Mouse (Mus musculus) spleen, adult 12 weeks (tissue): ENCODE results near the gene Trpm5.
A peak's percentile ranks its signal among the peaks of the same experiment; 100 is the strongest.

Experiments used
- DNase-seq: peaks from one replicate; pipeline ENCODE4 v3.0.0; 2022; ENCODE audit warnings: low spot score

The Trpm5 gene

DNA sequence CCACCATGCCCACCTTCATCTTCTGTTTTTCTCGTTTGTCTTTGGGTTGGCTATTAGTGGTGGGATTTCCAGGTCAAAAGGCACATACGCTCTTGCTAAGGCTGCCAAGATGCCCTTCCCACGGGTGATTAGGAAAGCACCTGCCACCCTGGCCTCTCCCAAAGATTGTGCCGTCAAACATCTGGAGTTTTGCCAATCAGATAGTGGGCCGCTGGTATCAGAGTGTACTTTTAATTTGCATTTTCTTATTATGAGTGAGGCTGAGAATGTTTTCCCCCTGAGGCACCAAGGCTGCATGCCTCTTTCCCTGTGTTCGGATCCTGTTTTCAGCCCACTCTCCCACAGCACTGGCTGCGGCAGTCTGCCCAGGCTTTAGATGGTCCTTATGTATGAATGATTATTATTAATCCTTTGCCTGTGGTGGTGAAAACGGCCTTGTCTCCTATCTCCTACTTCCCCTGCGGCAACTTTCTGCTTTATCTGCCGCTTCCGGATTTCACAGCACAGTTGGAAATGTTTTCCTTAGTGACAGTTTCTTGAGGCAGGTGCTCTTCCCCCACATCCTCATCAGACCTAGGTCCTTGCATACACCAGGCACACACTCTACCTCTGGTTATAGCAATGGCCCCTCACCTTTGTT, 10.9 kb upstream of the Trpm5 start:
- no peak for DNase-seq

DNA sequence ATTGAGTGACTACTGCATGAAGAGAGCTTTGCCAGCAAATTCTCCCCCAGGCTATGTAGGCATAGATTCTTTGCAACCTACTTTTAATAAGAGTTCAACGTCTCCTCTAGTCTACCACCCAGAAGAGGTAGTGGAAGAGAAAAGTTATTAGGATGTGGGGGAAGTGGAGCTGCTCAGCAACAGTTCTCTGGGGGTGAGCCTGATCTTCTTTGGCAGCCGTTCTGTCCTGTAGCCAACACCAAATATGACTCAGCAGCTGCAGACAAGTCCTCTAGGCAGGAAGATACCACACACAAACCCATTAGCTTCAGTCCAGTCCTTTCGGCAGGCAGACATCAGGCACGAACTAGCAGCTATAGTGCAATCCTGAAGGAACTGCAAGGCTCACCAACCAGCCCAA, 6.3 kb upstream of the Trpm5 start:
- DNase-seq: no peak

DNA sequence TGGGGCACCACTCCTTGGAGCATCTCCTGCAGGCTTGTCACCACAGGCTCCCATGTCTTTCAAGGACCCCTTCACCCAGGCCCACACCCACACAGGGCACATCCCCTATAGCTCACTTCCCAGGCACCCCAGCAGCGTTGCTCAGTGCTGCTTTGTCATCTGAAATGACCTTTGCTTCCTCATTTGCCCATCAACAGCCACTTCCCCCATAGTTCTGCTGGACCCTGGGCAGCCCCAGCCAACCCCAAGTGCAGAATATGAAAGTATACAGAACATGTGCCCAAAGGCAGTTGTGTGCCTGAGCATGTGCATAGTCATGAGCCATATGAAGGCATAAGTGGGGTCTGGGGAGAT, 1.1 kb upstream of the Trpm5 start:
- no peak for DNase-seq

DNA sequence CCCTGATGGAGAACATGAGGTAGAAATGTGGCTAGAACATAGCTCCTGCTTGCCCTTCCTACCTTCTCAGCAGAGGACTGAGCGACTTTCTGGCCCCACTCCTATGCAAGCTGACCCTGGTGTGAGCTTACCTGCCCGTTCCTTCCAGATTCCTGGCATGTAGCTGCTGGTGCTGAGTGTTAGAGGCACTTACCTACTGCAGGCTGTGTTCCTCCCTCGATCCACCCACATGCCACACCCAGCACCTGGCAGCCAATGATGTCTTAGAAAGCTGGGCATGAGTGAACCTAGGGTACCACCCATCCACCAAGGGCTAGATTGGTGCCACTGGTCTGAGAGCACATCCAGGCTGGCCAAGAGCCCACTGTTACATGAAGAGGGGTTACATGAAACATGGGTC, 595 bp downstream of the Trpm5 start:
- DNase-seq: no peak

DNA sequence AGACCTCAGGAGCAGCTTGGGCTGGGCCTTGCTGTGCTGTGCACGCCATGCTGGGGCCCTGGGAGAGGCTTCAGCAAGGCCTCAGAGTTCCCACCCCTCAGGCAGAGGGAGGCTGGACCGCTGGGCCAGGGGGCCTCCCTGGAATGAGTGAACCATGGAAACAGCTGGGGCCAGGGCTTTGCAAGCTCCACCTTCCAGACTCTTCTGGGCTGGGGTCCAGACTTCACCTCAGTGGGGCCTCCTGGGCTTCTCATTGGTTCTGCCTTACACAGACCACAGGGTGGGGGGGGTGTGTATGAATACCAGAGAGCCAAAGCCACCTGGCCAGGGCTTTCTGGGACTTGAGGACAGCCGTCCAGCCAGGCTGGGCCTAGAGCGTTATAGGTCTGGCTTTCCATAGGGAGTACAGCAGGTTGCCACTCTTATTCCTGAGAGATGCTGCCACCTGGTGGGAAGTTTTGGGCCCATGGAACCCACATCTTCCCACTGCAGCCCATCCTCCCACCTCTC, 7.3 kb downstream of the Trpm5 start:
- DNase-seq: no peak

DNA sequence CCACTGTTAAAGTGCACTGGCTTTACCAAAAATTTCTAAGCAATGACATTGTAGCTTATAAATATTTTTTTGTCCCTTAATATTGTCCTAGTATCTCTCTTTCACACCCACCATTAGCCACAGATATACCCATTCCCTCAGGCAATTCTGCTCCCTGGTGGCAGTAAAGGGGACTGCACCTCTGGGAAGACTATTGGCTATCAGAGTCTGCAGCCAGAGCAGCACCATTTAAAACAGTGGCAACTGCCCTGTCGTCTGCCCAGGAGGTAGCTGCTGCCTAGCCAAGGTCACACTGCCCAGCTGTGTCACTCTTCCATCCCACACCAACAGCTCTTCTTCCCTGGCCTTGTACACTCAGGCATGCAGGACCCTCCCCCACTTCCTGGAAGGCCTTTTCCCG, 8.1 kb downstream of the Trpm5 start:
- peak; percentile 54 for DNase-seq

DNA sequence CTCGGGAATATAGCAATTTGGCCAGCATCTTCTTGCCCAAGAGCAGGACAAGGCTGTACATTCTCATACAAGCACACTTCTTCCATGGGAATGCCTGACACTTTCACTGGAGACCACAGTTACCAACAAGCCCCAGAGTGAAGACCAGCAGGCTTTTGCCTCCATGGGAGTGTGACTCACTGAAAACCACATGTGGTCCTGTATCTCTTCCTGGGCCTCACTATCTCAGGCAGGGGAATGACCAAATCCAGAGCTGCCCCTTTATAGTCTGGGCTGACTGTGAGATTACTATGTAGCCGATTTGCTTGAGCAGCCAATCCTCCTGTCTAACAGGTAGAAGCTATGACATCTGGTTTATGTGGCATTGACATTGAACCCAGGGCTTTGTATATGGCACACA, 10.7 kb downstream of the Trpm5 start:
- DNase-seq: no peak

DNA sequence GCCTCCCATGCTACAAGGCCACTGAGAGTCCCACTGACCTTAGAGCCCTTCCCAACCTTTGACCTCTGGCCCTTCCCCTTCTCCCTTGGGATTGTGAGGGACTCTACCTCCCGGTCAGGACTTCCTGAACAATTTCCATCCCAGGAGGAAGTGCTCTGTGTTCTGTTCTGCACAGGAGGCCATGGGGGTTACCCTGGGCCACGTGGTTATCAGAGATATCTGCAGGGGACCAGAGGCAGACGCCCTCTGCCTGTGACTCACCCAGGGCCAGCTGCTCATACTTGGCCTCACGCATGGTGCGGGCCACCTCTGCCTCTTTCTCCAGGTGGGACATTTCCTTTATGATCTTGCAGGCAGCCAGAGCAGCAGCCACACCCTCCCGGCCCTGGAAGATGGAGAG, 12.4 kb downstream of the Trpm5 start:
- no peak for DNase-seq

DNA sequence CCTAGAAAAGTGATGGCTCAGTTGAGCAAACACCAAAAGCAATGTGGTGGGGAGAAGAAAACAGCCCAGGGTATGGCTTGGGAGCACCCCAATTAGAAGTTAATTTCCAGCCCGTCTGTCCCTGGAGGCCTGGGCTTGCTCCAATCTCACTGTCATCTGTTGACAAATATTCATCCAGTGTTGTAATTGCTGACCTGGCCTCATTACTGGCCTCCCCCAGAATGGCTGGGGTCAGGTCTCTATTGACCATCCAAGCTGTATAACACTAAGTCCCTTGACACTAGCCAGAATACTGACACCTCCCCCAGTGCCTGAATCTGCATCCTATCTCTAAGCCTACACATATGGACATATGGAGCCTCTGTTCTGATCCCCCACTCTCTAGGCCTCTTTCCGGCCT, 17.1 kb downstream of the Trpm5 start:
- DNase-seq: no peak

DNA sequence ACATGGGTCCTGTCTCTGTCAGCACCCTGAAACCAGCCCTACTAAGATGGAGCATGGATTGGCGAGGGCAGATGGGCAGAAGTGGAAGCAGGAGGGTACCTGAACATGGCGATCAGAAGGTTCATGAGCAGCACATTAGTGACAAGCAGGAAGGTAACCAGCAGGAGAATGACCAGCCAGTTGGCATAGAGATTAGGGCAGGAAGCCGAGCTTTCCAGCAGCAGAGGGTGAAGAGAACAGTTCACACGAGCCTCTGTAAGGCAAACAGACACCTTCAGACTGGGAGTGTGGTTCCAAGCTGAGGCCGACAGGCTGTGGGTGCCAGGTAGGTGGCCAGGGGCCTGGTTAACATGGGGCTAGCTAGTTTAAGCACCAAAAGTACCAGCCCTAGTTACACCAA, 19.0 kb downstream of the Trpm5 start:
- DNase-seq: no peak

DNA sequence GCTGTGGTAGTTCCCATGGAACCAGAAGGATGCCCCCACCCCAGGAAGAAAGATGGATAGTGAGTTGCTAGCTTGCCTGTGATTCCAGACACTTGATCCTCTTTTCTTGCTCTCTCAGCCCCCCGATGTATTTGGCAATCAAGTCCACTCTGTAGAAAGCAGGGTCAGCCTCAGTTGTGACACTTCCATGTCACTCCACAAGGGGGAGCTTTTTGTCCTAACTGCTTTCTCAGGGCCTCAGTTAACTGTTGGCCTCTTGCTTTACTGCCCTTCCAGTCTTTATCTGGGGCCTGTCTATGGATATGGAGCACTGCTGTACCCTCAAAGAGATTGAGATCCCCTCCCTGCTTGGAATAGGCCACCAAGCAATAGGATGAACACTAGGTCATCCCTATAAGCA, 21.4 kb downstream of the Trpm5 start:
- DNase-seq: peak; percentile 33

DNA sequence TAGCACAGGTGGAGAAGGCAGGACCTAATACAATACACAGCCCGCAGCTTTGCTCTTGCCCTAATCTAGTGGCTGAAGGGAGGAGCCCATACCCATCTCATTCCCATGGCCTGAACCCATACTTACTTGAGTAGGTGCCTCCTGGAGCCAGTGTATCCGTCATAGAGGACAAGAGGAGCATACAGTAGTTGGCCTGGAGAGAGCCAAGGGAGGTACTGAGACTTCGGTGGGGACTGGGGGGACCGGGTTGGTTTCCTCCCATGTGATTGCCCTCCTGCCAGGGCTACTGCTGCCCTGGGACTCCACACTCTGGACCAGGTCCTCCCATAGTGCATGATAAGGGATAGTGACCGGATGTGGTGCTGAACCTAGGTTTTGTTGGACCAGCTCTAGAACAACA, 21.8 kb downstream of the Trpm5 start:
- DNase-seq: no peak

DNA sequence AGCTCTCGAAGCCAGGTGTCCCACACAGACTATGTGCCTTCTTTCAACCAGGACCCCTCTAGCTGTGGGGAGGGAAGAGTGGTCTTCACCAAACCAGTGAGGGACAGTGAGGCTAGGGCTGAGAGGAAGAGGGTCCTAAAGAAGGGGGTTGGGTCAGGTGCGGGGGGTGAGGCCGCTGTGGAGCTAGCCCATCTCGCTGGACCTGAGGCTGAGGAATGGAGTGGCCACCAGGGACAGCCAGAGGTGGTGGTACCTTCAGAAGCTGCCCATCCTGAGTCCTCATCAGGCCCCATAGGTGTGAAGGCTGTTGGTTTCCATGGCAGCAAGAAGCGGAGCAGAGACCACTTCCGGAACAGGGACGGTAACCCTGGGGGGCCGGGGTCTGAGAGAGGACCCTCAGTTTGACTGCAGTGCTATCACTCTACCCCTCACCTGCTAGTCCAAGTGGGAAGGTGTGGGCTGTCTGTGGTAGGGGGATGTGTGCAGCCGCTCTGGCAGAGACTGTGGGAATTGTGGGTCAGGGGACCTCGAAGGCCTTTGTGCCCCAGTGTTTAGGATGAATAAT, 23.9 kb downstream of the Trpm5 start:
- DNase-seq: no peak

DNA sequence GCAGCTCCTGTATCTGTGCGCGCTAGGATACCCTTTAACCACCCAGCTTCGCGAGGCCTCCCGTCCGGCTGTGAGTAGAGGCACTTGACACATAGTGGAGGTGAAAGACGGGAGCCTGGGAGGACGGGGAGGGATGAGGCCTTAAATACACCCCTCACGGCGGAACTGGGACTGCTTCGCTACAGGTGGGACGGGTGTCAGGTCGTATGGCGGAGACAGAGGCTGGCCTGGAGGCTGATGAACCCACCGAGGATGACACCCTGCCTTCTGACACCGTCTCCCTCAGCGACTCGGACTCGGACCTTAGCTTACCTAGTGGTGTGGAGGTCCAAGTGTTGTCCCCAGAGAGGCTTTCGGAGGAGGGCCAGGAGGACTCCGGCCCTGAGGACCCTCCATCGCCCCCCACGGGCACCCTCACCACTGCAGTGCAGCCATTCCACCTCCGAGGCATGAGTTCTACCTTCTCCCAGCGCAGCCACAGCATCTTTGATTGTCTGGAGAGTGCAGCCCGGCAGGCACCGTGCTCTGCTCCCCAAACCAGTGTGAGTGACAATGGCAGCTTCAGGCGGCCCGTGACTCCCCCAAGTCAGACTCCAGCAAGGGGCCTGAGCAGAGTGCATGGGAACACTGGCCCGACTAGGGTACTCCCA, 24.6 kb downstream of the Trpm5 start:
- DNase-seq: no peak

DNA sequence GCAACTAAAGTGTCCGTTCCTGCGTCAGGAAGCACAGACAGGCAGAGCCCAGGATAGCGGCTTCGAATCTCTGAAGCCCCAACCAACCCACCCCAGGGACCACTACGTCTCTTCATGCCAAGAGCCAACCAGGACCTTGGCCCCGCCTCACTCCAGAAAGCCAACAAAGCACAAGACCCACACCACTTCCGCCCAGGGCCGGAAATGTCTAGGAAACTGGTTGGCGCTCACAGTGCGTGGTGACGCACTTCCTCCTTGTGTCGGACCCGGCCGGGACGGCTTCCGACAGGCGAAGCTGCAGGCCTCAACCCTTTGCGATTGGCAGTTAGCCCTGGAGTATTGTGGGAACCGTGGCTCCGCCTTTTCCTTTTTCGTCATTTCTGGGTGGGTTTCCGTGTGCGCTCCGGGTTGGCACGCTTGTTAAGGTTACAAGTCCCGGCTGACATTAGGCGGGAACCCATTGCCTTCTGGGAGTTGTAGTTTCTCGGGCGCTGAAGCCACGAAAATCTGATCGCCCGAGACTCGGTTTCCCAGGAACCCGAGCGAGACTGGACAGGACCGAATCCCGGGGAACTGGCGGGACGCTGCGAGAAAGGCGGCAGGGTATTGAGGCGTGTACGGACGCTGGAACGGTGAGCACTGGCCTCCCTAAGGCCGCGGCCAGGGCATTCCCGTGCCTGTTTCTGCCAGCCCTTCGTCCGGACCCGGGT, 25.4 kb downstream of the Trpm5 start, which contains the start of gene Tssc4:
TSS of gene Tssc4 (plus strand) at position 368 of the 710 bp plus-strand sequence.
- DNase-seq: peak; percentile 92

DNA sequence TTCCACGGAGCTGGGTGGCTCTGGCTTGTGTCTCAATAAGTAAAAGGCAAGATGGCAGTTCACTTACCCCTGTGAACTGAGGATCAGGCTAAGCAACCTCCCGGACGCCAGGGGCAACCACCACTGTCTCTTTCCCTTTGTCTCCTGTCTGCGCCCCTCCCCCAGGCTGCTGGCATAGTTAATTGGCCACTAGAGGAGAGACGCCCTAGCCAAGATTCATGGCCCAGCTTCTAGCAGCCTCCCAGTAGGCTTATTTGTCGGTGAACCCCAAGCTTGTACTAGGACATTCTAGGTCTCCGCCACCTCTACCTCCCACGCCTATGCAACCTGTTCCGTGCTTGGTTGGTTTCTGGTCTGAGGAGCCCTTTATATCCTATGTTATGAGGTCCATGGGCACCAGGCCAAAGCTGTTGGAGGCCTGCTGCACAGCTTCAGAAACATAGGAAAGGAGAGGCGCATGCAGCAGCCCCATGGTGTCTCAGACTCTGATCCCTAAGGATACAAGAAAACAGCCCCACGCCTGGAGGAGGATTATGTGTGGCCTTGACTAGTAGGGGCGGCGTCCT, 26.0 kb downstream of the Trpm5 start:
- DNase-seq: no peak

DNA sequence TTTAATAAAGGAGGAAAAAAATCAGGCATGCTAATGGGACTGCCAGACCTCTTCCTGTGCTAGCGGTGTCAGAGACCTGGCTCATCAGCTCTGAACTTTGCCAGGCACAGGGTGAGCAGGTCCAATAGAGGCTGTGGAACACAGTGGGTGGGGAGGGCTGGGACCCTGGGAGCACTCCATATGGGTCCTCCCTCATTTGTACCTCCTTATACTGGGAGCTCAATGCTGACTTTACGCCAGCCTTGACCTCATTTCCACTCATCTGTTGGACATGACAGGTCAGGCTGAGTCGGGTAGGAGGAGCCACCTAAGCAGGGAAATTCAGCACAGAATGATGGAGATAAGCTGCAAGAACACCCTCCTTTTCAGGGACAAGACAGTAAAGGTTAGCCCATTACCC, 26.5 kb downstream of the Trpm5 start:
- DNase-seq: no peak

DNA sequence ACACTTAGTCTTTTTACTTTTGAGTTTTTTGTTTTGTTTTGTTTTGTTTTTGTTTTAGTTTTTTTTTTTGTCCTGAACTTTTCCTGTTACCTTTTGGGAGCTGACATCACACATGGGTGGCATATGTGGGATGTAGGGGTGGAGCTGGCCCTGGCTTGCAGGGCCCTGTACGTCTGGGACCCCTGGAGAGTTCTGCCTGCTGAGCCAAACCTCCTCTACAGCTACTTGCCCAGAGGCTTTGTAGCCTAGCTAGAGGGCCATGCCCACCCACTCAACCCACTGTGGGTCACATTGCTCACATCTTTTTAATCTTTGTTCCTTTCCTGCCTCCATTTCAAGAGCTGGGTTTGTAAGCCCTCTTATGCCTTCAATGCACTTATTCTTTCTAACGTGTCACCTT, 27.0 kb downstream of the Trpm5 start:
- DNase-seq: no peak

DNA sequence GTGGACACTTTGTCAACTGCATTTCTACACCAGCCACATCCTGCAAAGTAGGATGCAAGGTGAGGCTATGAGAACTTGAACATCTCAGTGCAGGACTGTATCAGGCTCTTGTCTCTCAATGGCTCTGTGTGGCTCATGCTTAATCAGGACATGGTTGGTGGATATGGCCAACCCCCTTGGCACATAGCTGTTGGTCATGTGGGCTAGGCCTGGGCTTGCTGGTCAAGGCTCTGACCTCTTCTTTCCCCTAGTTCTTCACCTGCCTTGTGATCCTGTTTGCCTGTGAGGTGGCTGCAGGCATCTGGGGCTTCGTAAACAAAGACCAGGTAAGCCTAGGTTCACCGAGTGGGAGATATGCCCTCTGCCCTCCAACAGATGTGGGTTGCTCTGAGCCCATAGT, 28.8 kb downstream of the Trpm5 start:
- no peak for DNase-seq

DNA sequence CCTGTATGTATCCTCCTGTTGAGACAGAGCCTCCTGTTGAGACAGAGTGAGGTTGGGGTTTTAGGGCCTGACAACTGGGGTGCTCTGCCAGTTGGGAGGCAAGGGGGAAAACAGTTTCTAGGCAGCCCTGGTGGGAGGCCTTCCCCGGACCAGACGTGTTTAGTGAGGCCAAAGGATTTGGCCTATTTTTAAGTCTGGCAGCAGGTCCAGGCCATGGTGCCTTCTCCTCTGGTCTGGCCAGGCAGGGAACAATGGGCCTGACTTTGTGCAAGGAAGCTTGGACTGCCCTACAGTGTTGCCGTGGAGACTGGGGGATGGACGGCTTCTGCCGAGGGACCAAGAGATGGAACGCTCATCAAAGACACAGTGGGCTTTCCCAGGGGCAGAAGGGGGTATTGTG, 30.2 kb downstream of the Trpm5 start:
- no peak for DNase-seq

DNA sequence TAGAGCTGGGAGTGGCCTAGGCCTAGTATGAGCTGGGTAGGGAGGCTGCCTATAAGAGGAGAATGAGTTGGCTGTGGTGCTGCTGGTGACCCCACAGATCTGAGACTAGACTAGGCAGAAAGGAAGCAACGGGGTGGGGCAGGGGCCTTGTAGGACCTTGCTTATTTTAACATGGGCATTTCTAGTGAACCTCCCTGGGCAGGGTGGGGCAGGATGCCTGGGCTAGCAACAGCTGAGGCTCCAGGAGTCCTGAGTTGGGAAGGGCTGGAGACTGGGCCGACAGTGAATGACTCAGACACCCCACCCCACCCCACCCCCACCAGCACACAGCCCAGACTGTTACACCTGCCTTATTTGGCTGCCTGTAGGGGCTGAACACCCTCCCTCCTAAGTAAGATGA, 31.7 kb downstream of the Trpm5 start:
- no peak for DNase-seq

DNA sequence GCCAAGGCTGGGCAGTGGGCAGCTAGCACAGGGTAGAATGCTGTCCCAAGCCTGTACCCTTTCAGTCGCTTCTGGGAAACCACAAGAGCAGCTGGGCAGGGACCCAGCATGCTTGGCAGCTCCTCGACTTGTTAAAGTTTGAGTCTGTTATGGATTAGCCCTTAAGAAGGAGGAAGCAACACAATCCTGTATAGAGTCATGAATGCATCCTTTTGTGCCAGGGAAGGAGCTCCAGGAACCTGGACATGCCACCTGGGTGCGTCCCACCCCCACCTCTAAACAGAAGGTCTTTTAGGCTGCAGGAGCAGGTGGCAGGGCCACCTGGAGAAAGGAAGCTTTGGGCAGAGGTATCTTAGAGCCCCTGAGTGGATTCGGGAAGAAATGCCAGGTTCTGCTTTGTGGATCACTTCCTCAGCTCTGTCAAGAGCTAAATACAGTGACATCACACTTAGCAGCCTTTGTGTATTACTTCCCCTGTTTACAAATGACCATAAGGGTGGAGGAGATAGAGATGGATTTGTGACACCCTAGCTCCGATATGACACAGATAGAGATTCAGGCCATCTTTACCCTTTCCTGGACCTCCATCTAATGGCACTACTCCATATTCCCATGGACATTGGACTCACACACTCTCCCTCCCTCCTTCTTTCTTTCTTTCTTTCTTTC, 35.1 kb downstream of the Trpm5 start:
- DNase-seq: no peak
